ENCODE assay signal across 9 mouse cellular contexts in the genomic region with DNA sequence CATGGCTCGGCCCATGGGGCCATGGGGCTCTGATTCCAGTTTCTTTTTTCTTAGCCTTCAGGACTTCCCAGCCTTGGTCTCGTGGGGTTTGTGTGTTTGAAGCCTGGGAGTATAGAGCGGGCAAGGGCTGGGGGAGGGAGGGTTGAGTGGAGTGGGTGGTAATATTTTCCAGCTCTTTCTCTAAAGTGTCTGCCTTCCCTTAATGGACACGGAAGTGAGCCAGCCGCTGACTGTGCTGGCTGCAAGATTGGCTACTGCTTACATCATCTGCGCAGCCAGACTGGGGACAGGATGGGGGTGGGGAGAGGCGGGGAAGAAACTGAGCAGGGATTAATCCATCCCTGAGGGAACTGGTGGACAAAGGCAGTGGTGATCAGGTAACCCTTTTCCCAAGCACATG. TPM values are rescaled to one million over a fixed set of nuclear protein-coding genes. Genes with fewer than 3 reads are reported as not detected.
DNase-seq lines count a peak whose midpoint lies in the region; ATAC-seq lines count a peak whose summit lies in the region.
"Had no signal": no experiment of that assay in that cellular context is flagged by ENCODE, and none has a peak within 500 bp of the region (broad histone marks: within the 10 kb centered on the region; RNA-seq: fewer than 3 reads in every experiment).

No protein-coding gene starts in this region.

- H3K27me3 ChIP-seq in kidney, embryonic 14.5 days (ENCODE audit: control insufficient read depth, insufficient read depth, low read length), result no peaks in the 10 kb centered on the region
- H3K27me3 ChIP-seq in forebrain, embryonic 12.5 days, result no peaks in the 10 kb centered on the region
- H3K27me3 ChIP-seq in heart, embryonic 16.5 days (ENCODE audit: control insufficient read depth, insufficient read depth, low read length), result no peaks in the 10 kb centered on the region
- H3K27me3 ChIP-seq in midbrain, embryonic 14.5 days (ENCODE audit: control insufficient read depth, insufficient read depth, low read length), result no peaks in the 10 kb centered on the region

- ATAC-seq in kidney, embryonic 14.5 days (ENCODE audit: low FRiP score, low TSS enrichment), result peak; percentile 55; the same call in 1 of the 2 replicates
- ATAC-seq in forebrain, embryonic 12.5 days (ENCODE audit: low FRiP score), result peak; percentile 70; the same call in 1 of the 2 replicates
- peak; percentile 89 for ATAC-seq in heart, embryonic 16.5 days (replicated peaks; ENCODE audit: extremely low read depth, insufficient read depth, low FRiP score)
- peak; percentile 46; the same call in 1 of the 2 replicates for ATAC-seq in midbrain, embryonic 14.5 days (ENCODE audit: low FRiP score, low TSS enrichment)
- ATAC-seq in megakaryocyte progenitor cell, adult 5-6 weeks (replicated peaks; ENCODE audit: poor library complexity), result no peak

- WGBS in kidney, embryonic 14.5 days, result 33% methylated on average over 7 of the region's 7 CpGs
- WGBS in forebrain, embryonic 12.5 days, result 29% methylated on average over 7 of the region's 7 CpGs
- 21% methylated on average over 7 of the region's 7 CpGs for WGBS in heart, embryonic 16.5 days
- 31% methylated on average over 7 of the region's 7 CpGs for WGBS in midbrain, embryonic 14.5 days

- no peak overlapping the region for H3K4me3 ChIP-seq in kidney, embryonic 14.5 days (ENCODE audit: low read length)
- H3K4me3 ChIP-seq in forebrain, embryonic 12.5 days (replicated peaks), result no peak overlapping the region
- no peak overlapping the region for H3K4me3 ChIP-seq in heart, embryonic 16.5 days (ENCODE audit: low read length)
- H3K4me3 ChIP-seq in midbrain, embryonic 14.5 days (replicated peaks; ENCODE audit: low read depth, low read length), result no peak overlapping the region

- no peaks in the 10 kb centered on the region for H3K9me3 ChIP-seq in kidney, embryonic 14.5 days (ENCODE audit: control insufficient read depth, low read length)
- H3K9me3 ChIP-seq in forebrain, embryonic 12.5 days, result no peaks in the 10 kb centered on the region
- H3K9me3 ChIP-seq in heart, embryonic 16.5 days (replicated peaks; ENCODE audit: control insufficient read depth, low read length), result no peaks in the 10 kb centered on the region
- no peaks in the 10 kb centered on the region for H3K9me3 ChIP-seq in midbrain, embryonic 14.5 days (ENCODE audit: control insufficient read depth, low read length)
- H3K9me3 ChIP-seq: G1E had no signal

- 0 out of 2 replicates have a peak, but pooled peaks cover 3% of the 10 kb centered on the region for H3K4me1 ChIP-seq in kidney, embryonic 14.5 days (ENCODE audit: control insufficient read depth, insufficient read depth, low read length)
- peaks cover 12% of the 10 kb centered on the region for H3K4me1 ChIP-seq in forebrain, embryonic 12.5 days
- peaks cover 16% of the 10 kb centered on the region for H3K4me1 ChIP-seq in heart, embryonic 16.5 days (ENCODE audit: control insufficient read depth, insufficient read depth, low read length)
- no peaks in the 10 kb centered on the region for H3K4me1 ChIP-seq in midbrain, embryonic 14.5 days (ENCODE audit: control insufficient read depth, insufficient read depth, low read length)

- no peak overlapping the region for H3K9ac ChIP-seq in kidney, embryonic 14.5 days (ENCODE audit: low read depth, low read length)
- no peak overlapping the region for H3K9ac ChIP-seq in forebrain, embryonic 12.5 days
- H3K9ac ChIP-seq in heart, embryonic 16.5 days (ENCODE audit: low read length), result no peak overlapping the region
- no peak overlapping the region for H3K9ac ChIP-seq in midbrain, embryonic 14.5 days (replicated peaks; ENCODE audit: low read length)

- H3K27ac ChIP-seq in kidney, embryonic 14.5 days (ENCODE audit: low read depth, low read length), result no peak overlapping the region
- H3K27ac ChIP-seq in forebrain, embryonic 12.5 days, result 0 out of 2 replicates have a peak overlapping the region, but pooled peaks have one; percentile 0
- no peak overlapping the region for H3K27ac ChIP-seq in heart, embryonic 16.5 days (ENCODE audit: low read length)
- no peak overlapping the region for H3K27ac ChIP-seq in midbrain, embryonic 14.5 days (replicated peaks; ENCODE audit: low read depth, low read length)

- no peaks in the 10 kb centered on the region for H3K36me3 ChIP-seq in kidney, embryonic 14.5 days (ENCODE audit: control insufficient read depth, insufficient read depth, low read length)
- no peaks in the 10 kb centered on the region for H3K36me3 ChIP-seq in forebrain, embryonic 12.5 days (replicated peaks)
- H3K36me3 ChIP-seq in heart, embryonic 16.5 days (ENCODE audit: control insufficient read depth, insufficient read depth), result no peaks in the 10 kb centered on the region
- H3K36me3 ChIP-seq in midbrain, embryonic 14.5 days (ENCODE audit: control insufficient read depth, insufficient read depth, low read length), result no peaks in the 10 kb centered on the region
- H3K36me3 ChIP-seq: G1E had no signal

- DNase-seq in kidney, adult 8-10 months, result no peak
- DNase-seq in layer of hippocampus, postnatal 14 days (ENCODE audit: low spot score in 2 of 2), result peak; percentile 21 to 53
- peak; percentile 41 for DNase-seq in midbrain, embryonic 14.5 days
- DNase-seq in thymus, postnatal 36 days, result no peak

- no peak overlapping the region for H3K4me2 ChIP-seq in kidney, embryonic 14.5 days (replicated peaks; ENCODE audit: low read depth, low read length)
- peak overlapping the region; percentile 3 for H3K4me2 ChIP-seq in forebrain, embryonic 12.5 days
- H3K4me2 ChIP-seq in heart, embryonic 16.5 days (ENCODE audit: low read depth, low read length), result peak overlapping the region; percentile 28
- no peak overlapping the region for H3K4me2 ChIP-seq in midbrain, embryonic 14.5 days (ENCODE audit: low read length)

RNA-seq across cellular contexts. Expression of gene Tnp1, which starts 52.3 kb away (rescaled TPM):
- polyA plus RNA-seq in kidney, embryonic 14.5 days (2014; fragmentation: Nextera tagmentation; extraction: Ambion mirVana), result not detected in 2 replicates
- polyA plus RNA-seq in forebrain, embryonic 12.5 days (2016; fragmentation: Nextera tagmentation; extraction: Ambion mirVana), result not detected in 2 replicates
- not detected in 2 replicates for polyA plus RNA-seq in heart, embryonic 16.5 days (2015; fragmentation: Nextera tagmentation; extraction: Ambion mirVana)
- total RNA-seq in layer of hippocampus, postnatal 14 days (2021), result not detected
- polyA plus RNA-seq in midbrain, embryonic 14.5 days (2014; fragmentation: Nextera tagmentation; extraction: Ambion mirVana), result not detected in 2 replicates
- total RNA-seq in megakaryocyte progenitor cell, adult 5-6 weeks (2015), result not detected in 2 replicates
- not detected in 2 replicates for total RNA-seq in megakaryocyte progenitor cell, adult 5-6 weeks (2017)
- total RNA-seq: G1E had no signal
- polyA plus RNA-seq: G1E had no signal

Comparison
In these comparisons a context has a peak if more than half of its experiments do, and no peak if none do; other contexts are left out.
1. H3K4me2 ChIP-seq: peak in forebrain, embryonic 12.5 days (single experiment) and heart, embryonic 16.5 days (single experiment); none in kidney, embryonic 14.5 days (single experiment) and midbrain, embryonic 14.5 days (single experiment).
2. DNase-seq: peak in layer of hippocampus, postnatal 14 days (2 of 2) and midbrain, embryonic 14.5 days (single experiment); none in kidney, adult 8-10 months (0 of 2) and thymus, postnatal 36 days (0 of 2).